Mouse (Mus musculus) erythroblast, embryonic 14.5 days (primary cell): ENCODE measurements around the gene Fam111a. TPM values are rescaled to one million over a fixed set of nuclear protein-coding genes. Genes with fewer than 3 reads are reported as not detected.

ENCODE experiments used
- H3K27me3 ChIP-seq: 2 replicates; pipeline ENCODE4 v1.6.1; 2012; ENCODE audit warnings: inconsistent platforms; ENCODE audit not compliant: control insufficient read depth
- H3K36me3 ChIP-seq: 2 replicates; pipeline ENCODE4 v1.6.1; 2012; ENCODE audit warnings: mild to moderate bottlenecking, inconsistent platforms; ENCODE audit not compliant: control insufficient read depth
- H3K4me1 ChIP-seq: 2 replicates; pipeline ENCODE4 v1.6.1; 2012; ENCODE audit warnings: inconsistent platforms; ENCODE audit not compliant: control insufficient read depth
- H3K4me3 ChIP-seq: replicated peaks from 2 replicates; pipeline ENCODE3; 2012; ENCODE audit warnings: moderate library complexity, mild to moderate bottlenecking, inconsistent platforms
- H3K9me3 ChIP-seq: 2 replicates; pipeline ENCODE4 v1.6.1; 2012; ENCODE audit warnings: low read length, inconsistent platforms, mixed read lengths; ENCODE audit not compliant: control insufficient read depth
- GATA1 ChIP-seq: IDR thresholded peaks from 2 replicates; pipeline ENCODE4 v1.6.1; 2012; ENCODE audit warnings: low read length, inconsistent platforms, mixed read lengths
- TAL1 ChIP-seq: IDR thresholded peaks from 3 replicates; pipeline ENCODE4 v1.6.1; 2012; ENCODE audit warnings: low read length, inconsistent platforms, mixed read lengths
- polyA plus RNA-seq: library from polyadenylated mRNA; stranded (reverse); fragments of >175 nt; gene quantifications from 2 replicates; pipeline ENCODE4 v1.2.3, GENCODE M21; 2012

Fam111a gene
- polyA plus RNA-seq, 1 experiment, result 0.64 TPM

- Histone ChIP-seq H3K36me3 (no peaks in the 10 kb centered on the region), H3K4me1 (no peaks in the 10 kb centered on the region), H3K27me3 (no peaks in the 10 kb centered on the region), H3K4me3 (no peak overlapping the region), H3K9me3 (no peaks in the 10 kb centered on the region)
- TF ChIP-seq TAL1 (no peak), GATA1 (no peak)
Measured at GRCm38 (mm10) chr19:12634963-12635362, 89.4 kb downstream of the Fam111a start.

DNA sequence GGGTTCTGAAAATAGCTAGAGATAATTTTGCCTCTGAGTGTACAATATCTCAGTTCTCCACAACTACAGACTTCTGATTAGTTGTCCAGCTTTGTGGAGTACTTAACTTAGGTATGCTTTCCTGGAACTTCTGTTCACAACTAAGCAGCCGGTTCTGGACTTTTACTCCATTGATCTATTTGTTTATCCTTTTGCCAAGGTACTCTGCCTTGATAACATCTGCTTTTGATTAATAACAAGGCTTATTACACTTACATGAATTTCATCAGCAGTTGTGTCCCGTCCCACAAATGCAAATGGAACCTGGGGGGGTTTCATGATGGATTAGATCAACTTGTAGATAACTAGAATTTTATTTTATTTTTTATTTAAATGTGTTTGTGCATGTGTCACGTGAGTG, 91.3 kb downstream of the Fam111a start:
- no peaks in the 10 kb centered on the region for H3K36me3 ChIP-seq
- H3K4me3 ChIP-seq, result no peak overlapping the region
- TF ChIP-seq GATA1 (no peak), TAL1 (no peak)
- no peaks in the 10 kb centered on the region for H3K4me1 ChIP-seq
- H3K9me3 ChIP-seq, result no peaks in the 10 kb centered on the region
- no peaks in the 10 kb centered on the region for H3K27me3 ChIP-seq

- H3K27me3 ChIP-seq, result no peaks in the 10 kb centered on the region
- no peaks in the 10 kb centered on the region for H3K9me3 ChIP-seq
- TF ChIP-seq GATA1, result no peak
- no peak for TF ChIP-seq TAL1
- no peaks in the 10 kb centered on the region for H3K36me3 ChIP-seq
- no peak overlapping the region for H3K4me3 ChIP-seq
- H3K4me1 ChIP-seq, result no peaks in the 10 kb centered on the region
Measured at GRCm38 (mm10) chr19:12638049-12638448, 92.5 kb downstream of the Fam111a start.

Other genes starting within 250 kb of the Fam111a start
- not detected in 2 replicates for gene Olfr1436, start 246.6 kb upstream of the Fam111a start, polyA plus RNA-seq
- gene Olfr1437, start 220.6 kb upstream of the Fam111a start, polyA plus RNA-seq, result not detected in 2 replicates
- not detected in 2 replicates for gene Olfr1438-ps1, start 209.8 kb upstream of the Fam111a start, polyA plus RNA-seq
- gene Olfr1440, start 158.5 kb upstream of the Fam111a start, polyA plus RNA-seq, result not detected in 2 replicates
- gene Olfr1441, start 128.3 kb upstream of the Fam111a start, polyA plus RNA-seq, result 0.02 TPM in 1 of 2 replicates, not detected in the other
- 0.02 TPM in 1 of 2 replicates, not detected in the other for gene Pfpl, start 117.8 kb upstream of the Fam111a start, polyA plus RNA-seq
- gene Mpeg1, start 85.0 kb upstream of the Fam111a start, polyA plus RNA-seq, result 0.02 and 0.03 TPM in 2 replicates
- 0.01 TPM in 2 replicates for gene Dtx4, start 44.3 kb upstream of the Fam111a start, polyA plus RNA-seq
- gene Gm4952, start 54.2 kb downstream of the Fam111a start, polyA plus RNA-seq, result not detected in 2 replicates
- gene Glyat, start 87.6 kb downstream of the Fam111a start, polyA plus RNA-seq, result not detected in 2 replicates
- not detected in 2 replicates for gene Olfr1442, start 124.7 kb downstream of the Fam111a start, polyA plus RNA-seq
- not detected in 2 replicates for gene Olfr1443, start 132.4 kb downstream of the Fam111a start, polyA plus RNA-seq
- 0.07 TPM in 1 of 2 replicates, not detected in the other for gene Keg1, start 150.0 kb downstream of the Fam111a start, polyA plus RNA-seq
- gene Cntf, start 219.9 kb downstream of the Fam111a start, polyA plus RNA-seq, result 0.03 TPM in 1 of 2 replicates, not detected in the other